Mouse (Mus musculus) thymus, postnatal 36 days (tissue): ENCODE results near the gene Vwa2.

Experiments used
- DNase-seq, 2 experiments: peaks; one replicate each; pipeline ENCODE4 v3.0.0; 2022; ENCODE audit warnings: mixed read lengths in 2 of 2

Vwa2 gene

DNA sequence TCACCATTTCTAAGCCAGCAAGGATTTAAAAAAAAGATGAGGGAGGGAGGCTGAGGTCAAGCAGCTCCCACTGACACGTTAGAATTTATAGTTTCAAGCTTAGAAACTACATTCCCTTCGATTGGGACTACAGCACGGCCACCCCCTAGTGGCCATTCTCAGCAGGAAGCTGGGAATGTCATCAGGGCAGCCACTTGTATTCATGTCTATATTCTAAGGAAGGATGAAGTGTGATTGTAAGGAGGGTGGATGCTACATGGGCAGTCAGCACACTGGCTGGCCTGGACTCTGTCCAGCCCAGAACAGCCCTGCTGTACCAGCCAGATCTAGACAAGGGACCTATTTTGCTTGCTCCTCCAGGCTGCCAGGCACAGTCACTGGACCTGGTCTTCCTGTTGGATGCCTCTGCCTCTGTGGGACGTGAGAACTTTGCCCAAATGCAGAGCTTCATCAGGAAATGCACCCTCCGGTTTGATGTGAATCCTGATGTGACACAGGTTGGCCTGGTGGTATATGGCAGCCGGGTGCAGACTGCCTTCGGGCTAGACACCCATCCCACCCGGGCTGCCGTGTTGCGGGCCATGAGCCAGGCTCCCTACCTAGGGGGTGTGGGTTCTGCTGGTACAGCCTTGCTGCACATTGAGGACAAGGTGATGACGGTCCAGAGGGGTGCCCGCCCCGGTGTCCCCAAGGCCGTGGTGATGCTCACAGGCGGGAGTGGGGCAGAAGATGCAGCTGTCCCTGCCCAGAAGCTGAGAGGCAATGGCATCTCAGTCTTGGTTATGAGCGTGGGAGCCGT lies 34.6 kb downstream of the Vwa2 start:
- peak in 1 of 2 experiments; percentile 10 for DNase-seq

DNA sequence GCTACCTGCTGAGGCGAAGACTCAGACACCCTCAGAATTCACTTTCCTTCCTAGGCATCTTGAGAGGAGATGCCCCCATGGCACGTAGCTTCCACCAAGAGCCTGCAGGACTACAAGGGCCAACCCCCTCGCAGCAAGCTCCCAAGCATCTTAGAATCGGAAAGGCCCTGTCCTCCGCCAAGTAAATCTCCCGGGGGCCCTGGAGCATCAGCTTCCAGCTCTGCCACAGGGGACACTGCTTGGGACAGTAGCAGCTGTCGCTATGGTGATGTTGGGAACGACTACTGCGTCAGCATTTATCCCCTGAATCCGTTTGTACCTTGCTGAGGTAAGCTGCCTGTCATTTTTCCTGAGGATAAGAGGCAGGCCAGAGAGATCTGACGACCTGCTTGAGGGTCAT lies 36.5 kb downstream of the Vwa2 start:
- no peak for DNase-seq

DNA sequence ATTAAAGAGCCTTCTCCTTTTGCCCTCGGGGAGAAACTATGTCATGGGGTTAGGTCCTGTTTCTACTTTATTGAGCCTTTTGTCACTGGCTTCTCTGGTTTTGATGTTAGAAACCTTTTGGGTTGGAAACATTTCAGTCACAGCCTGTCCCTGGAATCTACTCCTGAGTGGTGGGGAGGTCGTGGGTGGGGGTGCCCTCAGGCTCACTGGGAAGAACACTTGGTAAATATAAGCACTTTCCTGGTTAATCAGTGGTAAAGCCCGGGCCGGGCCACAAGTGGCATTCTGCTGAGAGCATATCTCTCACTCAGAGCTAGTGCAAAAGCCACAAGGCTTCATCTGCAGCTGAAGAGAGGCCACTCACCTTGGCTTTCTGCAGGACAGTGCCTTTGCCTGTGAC lies 39.7 kb downstream of the Vwa2 start:
- no peak for DNase-seq

DNA sequence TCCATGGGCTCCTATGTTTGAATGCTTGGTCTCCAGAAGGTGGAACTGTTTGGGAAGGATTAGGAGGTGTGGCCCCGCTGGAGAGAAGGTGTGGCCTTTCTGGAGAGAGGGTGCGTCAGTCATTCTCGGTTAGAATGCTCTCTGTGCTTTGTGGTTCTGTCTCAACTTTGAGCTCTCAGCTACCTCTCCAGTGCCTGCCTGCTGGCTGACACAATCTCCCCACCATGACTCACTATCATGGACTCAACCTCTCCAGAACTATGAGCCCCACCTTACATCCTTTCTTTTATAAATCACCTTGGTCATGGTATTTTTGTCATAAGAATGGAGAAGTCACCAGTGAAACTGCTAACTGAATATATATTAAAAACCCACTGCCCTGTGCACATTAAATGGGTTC lies 40.6 kb downstream of the Vwa2 start:
- no peak for DNase-seq

DNA sequence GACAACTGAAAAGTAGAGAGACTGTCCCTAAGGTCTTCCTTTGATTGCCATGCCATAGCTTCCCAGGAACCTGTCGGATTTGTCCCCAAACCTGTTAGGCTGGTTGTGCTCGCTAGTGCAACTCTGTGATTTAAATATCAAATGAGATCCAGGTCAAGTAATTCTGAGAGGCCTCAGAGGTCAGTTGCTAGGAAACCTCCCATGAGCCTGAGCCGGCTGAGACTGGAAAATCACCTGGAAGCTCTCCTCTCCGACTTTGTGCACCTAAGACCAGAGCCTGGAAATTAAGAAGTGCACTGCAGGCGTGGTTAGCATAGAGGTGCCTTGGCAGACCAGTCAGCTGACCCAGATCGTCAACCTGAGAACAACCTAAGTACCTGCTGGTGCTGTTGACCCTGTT lies 41.0 kb downstream of the Vwa2 start:
- no peak for DNase-seq

DNA sequence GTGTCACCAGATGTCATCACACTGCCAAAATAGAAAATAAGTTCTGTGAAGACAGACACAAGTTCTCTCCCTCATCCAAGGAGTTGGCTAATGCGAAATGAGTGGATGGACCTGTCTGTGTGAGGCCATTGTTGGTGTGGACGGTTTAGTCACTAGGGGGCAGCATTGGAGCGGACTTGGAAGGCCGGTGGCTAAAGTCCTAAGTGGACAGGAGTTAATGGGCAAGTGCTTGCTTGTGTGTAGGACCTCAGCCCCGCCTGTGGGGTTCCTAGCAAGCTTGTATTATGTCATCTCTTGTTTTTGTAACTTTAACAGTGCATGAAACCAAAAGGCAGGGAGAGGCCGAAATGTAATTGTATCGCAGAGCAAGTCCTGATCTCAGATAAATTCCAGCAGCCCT lies 45.6 kb downstream of the Vwa2 start:
- peak; percentile 15 to 46 for DNase-seq

DNA sequence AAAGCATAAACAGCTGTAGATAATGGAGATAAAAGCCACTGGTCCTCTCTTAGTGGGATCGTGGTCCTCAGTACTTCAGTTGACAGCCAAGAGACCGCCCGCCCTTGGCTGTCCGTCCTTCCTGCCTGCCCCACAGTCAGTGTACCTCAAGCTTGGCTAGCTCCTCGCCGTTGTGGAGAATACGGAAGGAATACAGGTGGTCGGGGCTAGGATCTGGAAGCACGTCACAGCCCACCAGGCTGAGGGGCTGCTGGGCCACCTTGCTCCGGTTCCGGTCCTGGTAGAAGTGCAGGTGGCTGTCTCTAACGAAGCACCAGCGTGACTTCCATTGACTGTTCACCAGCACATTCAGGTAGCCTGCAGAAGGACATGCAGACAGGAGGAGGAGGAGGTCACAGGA lies 46.2 kb downstream of the Vwa2 start:
- DNase-seq: no peak

DNA sequence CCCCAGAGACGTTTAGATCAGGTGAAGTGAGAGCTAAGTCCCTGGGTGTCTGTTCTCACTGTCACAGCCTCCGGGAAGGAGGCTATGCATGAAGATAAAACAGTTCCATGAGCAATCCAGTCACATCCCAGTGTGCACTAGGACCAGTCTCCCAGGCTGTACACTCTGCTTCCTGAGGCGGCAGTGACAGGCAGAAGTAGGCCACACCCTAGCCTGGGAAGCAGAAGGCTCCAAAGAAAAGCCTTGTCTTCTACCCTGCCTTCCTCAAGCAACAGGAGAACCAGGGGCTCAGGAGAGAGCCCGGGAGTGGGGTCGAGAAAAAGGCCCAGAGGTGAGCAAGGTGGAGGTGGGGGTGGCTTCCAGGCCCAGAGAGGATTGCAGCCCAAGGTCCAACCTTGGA lies 47.7 kb downstream of the Vwa2 start:
- DNase-seq: no peak

DNA sequence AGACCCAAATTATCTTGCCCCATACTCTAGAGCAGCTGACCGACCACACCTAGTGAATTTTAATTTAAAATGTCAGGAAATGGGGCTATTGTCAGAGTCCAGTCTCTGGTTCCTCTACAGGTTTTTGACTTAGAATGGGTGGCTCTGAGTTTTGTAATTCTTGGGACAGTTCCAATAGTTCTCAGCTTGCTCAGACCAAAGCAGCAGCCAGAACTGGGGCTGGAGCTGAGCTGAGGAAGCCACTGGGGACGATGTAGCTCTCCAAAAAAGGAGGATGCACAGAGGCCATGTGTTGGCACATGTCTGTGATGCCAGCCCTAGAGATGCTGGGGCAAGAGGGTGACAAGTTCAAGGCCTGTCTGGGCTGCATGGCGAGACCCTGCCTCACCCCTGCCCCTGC lies 55.3 kb downstream of the Vwa2 start:
- DNase-seq: no peak

DNA sequence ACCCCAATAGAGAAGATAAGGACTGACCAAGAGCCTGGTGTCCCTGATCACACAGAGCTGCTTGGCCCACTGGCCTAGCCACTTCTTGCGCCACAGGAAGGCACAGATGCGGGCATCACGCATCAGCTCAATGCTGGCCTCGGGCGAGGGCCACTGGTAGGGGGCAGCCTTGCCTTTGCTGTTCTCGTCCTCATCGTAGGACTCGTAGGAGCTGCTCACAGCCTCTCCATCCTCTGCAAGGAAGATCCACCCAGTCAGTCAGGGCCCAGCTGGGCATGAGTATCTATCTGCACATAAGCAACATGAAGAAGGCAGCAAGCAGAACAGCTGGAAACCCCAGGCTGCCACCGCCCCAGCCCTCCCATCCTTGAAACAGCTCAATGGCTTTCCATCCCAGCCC lies 56.0 kb downstream of the Vwa2 start:
- DNase-seq: no peak

DNA sequence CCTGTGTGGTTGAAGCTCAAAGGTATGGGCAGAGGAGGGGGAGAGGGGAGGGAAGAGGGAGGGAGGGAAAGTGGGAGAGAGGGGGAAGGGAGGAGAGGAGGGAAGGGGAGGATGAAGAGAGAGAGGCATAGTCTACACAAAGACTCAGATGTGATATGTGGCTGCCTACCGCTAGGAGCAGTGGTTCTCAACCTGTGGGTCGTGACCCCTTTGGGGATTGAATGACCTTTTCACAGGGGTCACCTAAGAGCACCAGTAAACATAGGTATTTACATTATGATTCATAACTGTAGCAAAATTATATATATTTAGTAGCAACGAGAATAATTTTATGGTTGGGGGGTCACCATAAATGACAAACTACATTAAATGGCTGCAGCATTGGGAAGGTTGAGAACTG lies 59.8 kb downstream of the Vwa2 start:
- DNase-seq: no peak

DNA sequence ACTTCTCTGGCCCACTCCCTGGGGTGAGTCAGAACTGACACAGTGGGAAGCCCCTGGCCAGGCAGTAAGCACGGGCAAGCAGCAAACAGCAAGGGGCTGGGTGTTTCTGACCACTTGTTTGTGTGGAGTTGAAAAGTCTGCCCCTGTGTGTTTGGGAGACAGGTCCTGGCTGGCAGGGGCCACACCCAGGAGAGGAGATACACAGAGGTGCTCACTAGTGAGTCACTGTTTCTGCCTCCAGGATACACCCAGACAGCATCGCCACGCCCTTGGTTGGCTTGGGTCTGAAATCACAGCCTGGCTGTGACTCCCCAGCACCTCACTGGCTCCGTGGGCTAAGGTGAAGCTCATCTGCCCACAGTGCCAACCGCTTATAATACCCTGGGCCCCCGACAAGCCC lies 61.1 kb downstream of the Vwa2 start:
- no peak for DNase-seq

DNA sequence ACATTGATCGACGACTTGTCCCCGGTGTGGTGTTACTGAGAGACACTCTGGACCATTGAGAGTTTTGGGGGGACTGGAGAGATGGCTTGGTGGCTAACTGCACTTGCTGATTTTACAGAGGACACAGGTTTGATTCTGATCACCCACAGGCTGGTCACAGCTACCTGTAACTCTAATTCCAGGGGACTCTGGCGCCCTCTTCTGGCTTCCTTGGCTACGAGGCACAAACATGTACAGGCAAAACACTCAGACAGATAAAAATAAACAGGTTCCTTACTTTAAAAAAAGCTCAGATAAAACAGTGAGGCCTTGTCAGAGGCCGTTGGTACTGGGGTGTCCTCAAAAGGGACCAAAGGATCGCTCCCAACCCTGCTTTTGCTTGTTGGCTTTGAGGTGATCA lies 61.7 kb downstream of the Vwa2 start:
- DNase-seq: peak in 1 of 2 experiments; percentile 9

DNA sequence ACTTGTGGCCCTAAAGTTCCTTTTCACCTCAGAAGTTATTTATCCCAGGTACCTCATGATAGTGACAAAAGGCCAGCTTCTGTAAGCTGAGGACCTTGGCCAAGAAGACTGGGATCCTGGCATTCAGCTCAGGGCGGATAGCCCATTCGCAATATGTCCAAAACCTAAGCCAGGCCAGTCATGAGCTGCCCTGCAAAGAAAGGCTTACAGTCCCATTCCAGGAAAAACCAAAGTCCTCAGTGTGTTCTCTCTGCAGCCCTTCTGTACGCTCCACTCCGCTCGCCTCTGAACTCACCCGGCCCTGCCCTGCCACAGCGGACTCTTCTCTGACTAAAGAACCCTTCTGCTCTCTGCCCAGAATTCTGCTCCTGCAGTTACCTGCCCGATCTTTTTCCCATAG lies 62.2 kb downstream of the Vwa2 start:
- no peak for DNase-seq

DNA sequence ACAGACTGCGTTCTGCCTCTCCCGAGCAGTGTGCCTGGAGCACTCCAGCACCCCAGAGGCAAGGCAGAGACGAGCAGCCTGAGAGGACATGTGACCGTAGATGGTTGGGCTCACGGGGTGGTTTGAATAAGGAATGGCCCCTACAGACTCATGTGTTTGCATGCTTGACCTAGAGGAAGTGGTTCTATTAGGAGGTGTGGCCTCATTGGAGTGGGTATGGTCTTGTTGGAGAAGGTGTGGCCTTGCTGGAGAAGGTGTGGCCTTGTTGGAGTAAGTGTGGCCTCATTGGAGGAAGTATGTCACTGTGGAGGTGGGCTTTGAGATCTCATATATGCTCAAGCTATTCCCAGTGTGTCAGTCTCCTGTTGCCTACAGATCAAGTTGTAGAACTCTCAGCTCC lies 63.9 kb downstream of the Vwa2 start:
- DNase-seq: no peak

DNA sequence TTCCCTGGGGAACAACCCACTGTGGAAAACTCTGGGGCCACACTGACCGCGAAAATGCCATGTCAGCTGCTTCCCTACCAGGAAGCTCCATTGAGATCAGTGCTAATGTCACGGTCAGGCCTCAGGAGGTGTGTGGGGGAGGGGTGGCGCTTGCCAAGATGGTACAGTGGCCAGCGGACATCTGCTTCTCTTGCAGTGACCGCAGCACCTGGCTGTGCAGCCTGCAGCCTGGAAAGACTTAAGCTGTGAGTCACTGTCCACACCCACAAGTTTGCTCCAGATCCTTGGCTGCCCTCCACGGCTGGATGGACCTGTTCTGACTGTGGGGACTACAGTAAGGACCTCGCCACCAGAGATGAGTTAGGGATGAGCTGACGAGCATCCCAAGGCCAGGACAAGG lies 65.8 kb downstream of the Vwa2 start:
- no peak for DNase-seq

DNA sequence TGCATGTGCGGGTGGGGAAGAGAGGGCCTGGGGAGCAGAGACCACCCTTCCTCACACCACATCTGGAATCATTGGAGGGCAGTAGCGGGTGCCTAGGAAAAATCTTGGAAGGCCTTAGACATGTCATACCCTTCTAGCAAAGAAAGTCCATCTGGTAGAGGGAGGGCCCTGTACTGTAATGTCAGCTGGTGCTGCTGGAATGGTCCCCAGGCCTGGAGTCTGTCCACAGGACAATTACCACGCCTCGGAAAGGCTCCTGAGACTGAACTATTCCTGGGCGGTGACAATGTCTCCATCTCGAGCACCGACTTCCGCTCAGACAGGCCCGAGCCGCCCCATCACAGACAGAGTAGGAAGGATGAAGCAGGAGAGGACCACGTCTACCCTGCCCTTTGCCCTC lies 66.5 kb downstream of the Vwa2 start:
- DNase-seq: no peak

DNA sequence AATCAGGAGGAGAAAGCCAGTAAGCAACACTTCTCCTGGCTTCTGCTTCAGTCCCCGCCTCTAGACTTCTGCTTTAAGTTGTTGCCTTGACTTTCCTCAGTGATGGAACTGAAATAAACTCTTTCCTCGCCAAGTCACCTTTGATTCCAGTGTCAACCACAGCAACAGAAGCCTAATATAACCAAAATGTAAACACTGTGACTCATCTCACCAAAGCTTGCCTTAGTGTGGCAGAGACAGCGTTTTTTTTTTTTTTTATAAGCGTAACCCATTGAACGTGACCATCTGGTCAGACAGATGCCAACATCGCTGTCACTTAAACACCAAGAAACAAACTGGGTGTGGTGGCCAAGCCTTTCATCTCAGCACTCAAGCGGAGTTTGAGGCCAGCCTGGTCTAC lies 68.2 kb downstream of the Vwa2 start:
- DNase-seq: no peak

DNA sequence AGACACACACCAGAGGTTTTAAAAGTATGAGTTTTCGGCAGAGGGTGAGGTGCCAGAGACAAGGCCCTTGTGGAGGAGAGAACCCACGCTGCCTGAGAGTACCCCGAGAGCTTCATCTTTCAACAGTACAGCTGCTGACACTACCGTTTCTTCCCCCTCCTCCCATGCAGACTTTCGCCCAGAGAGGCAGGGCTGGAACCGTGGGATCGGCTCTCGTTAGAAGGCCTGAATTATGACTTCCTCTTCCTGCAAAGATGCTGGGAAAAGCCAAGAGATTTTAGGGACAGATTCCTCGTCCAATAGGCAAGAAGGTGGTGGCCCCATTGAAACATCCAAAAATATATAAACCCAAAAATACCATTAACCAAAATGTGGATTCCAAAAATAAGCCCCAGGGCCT lies 70.2 kb downstream of the Vwa2 start:
- DNase-seq: no peak

DNA sequence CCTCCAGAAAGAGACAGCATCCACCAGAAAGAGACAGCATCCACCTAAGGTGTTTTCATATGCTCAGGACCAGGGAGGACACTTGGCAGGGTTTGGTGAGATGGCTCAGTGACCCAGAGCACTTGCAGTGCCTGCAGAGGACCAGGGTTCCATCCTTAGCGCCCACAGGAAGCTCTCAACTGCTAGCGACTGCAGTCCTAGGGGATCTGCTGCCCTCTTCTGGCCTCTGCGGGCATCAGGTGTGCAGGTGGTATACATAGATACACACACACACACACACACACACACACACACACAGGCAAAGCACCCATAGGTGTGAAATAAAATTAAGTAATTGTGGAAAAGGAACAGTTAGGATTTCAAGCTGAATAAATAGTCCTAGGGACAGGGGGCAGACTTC lies 70.8 kb downstream of the Vwa2 start:
- DNase-seq: no peak

DNA sequence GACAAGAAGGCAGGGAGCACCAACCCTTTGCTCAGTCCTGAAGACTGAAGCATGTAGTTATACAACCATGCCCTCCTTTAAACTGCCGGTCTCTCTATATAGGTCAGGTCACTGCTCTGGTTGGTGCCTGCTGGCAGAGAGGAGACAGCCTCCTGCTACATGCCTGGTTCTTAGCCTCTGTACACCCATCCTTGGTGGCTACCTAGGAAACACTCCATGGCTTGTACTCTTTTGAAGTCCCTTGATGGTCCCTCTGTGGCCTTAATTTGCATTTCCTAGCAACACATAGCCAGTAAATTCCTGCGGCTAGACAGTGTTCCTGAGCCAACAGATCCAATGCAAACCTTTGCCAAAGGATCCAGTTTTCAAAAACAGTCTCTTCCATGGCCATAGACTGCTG lies 71.6 kb downstream of the Vwa2 start:
- DNase-seq: no peak

DNA sequence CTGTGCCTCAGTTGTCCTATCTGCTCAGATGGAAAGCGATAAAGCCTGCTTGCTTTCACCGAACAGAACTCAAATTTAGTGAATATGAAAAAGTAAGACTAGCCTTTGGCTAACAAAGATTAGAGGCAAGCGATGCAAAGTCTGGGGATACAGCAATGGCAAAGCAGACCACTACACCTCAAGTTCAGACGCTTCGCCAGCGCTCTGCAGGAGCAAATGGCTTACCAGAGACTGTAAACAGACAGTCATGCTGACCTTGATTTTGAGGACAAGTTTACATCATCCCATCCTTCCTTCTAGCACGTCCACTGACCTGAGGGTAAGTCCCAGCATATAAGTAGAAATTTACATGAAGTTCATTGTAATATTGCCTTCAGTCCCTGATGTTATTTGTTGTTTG lies 72.2 kb downstream of the Vwa2 start:
- DNase-seq: no peak

DNA sequence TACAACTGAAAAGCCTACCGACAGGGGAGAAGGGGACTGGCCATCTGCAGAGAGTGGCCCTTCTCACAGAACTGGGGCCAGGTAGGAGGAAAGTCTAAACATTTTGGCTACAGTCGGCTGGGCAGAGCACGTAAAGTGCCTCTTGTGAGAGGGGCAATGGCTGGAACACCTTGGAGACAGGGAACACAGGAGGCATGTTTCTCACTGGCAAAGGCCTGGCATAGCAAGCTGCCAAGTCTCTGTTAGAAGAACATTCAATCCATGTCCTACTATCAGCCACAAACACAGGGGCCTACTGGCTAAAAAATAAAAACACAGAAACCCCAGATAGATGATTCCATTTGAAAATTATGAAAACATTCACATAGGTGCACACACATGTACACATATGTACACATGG lies 72.7 kb downstream of the Vwa2 start:
- DNase-seq: no peak

DNA sequence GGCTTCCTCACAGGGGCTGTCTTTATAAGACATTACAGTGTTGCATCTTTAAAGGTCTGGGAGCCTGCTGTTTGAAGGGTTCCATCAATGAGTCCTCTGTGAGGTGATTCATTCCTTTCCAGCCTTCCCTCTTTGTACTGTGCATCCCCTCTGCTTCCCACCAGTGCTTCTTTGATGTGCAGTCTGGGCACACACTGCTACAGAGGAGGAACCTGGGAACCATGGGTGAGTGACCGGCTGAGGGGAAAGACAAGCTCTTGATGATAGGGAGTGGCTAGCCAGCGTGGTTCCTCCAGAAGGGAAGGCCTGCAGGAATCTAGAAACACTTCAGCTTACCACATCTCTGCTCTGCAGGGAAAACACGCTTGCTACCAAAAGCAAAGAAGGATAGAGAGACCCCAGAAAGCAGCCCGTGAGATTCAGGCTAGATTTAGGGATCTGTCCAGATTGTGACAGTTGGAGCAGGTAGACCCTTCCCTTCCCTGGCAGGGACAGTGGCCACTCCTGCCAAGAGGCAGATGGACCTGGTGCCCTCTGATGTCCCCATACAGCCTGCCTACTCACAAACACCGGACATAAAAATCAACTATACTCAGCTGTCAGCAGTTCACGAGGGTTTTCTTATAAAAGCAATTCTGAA lies 74.0 kb downstream of the Vwa2 start:
- no peak for DNase-seq

DNA sequence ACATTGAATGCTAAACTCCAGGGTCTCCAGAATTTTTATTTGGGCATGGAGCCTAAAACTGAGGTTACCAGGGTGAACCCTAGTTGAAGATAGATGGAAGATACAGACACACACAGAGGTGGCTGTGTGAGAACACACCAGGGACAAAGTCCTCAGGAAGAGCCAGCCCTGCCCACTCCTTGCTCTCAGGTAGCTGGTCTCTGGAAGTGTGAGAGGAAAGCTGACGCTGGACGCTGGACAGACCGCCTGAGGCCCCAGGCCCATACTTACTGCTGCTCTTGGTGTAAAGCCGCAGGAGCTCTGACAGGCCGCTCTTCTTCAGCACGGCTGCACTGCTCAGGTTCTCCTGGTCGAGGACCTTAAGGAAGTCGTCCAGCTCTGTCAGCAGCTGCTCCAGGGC lies 75.8 kb downstream of the Vwa2 start:
- no peak for DNase-seq
